In the genomic region with DNA sequence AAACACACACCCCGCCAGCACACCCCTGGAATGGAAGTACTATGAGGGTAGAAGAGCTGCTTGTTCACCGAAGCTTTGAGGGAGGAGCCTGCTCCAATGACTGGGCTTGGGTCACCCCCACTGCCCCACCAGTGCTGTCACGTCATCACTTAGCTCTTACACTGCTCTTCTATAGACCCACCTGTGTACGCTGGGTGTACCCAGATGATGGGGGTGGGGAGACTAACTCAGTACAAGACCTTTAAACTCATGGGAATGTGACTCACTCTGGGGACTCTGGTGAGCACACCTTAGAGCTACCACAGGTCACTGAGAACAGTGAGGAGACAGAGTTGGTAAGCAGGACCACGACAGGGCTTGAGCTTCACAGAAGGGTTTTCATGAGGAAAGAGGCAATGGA, we compare ENCODE assay signal across 20 mouse cellular contexts.
"Had no signal": no experiment of that assay in that cellular context is flagged by ENCODE, and none has a peak within 500 bp of the region (broad histone marks: within the 10 kb centered on the region; RNA-seq: fewer than 3 reads in every experiment).

No protein-coding gene starts in this region.

- H3K9ac ChIP-seq: liver, embryonic 15.5 days; lung, embryonic 14.5 days; midbrain, embryonic 12.5 days; neural tube, embryonic 13.5 days; neural tube, embryonic 15.5 days had no signal

- H3K9me3 ChIP-seq: liver, embryonic 15.5 days; midbrain, embryonic 12.5 days; neural tube, embryonic 13.5 days; neural tube, embryonic 15.5 days had no signal

- H3K27me3 ChIP-seq: liver, embryonic 15.5 days; midbrain, embryonic 12.5 days; neural tube, embryonic 13.5 days; neural tube, embryonic 15.5 days had no signal

- DNase-seq: lung, adult 18-20 months; lung, embryonic 14.5 days; lung, postnatal 10 days; lung, postnatal 4 days; midbrain, embryonic 14.5 days; retina, postnatal 1 day; right cerebral cortex, adult 18-20 months; right cerebral cortex, postnatal 25 days; right cerebral cortex, postnatal 4 days; spleen, adult 18-20 months; thymus, adult 18-20 months; thymus, postnatal 14 days; thymus, postnatal 36 days had no signal

- H3K4me2 ChIP-seq: liver, embryonic 15.5 days; lung, embryonic 14.5 days; midbrain, embryonic 12.5 days; neural tube, embryonic 13.5 days; neural tube, embryonic 15.5 days had no signal

- H3K4me3 ChIP-seq: liver, embryonic 15.5 days; midbrain, embryonic 10.5 days; midbrain, embryonic 12.5 days; myocyte; neural tube, embryonic 13.5 days; neural tube, embryonic 15.5 days had no signal

- H3K4me1 ChIP-seq: liver, embryonic 15.5 days; midbrain, embryonic 12.5 days had no signal

- H3K27ac ChIP-seq: liver, embryonic 15.5 days; midbrain, embryonic 10.5 days; midbrain, embryonic 12.5 days; neural tube, embryonic 13.5 days; neural tube, embryonic 15.5 days had no signal

- H3K36me3 ChIP-seq: liver, embryonic 15.5 days; midbrain, embryonic 10.5 days; midbrain, embryonic 12.5 days; neural tube, embryonic 13.5 days; neural tube, embryonic 15.5 days had no signal

- ATAC-seq: midbrain, embryonic 16.5 days had no signal
